Mouse (Mus musculus) limb, embryonic 10.5 days (tissue): ENCODE results near the gene Sprr2b. TPM values are rescaled to one million over a fixed set of nuclear protein-coding genes. Genes with fewer than 3 reads are reported as not detected.
"Not testable (repeated sequence)": the region's sequence is repeated elsewhere in the genome, so short reads cannot be mapped to it uniquely, and the experiment has no call there.

Experiments used
- DNase-seq: peaks from one replicate; pipeline ENCODE4 v3.0.0-alpha.2; 2017; ENCODE audit warnings: low spot score
- H3K27ac ChIP-seq: fragments of 300-500 bp; sonication (generic); 2 replicates; pipeline ENCODE4 v1.5.1; 2016; ENCODE audit warnings: mild to moderate bottlenecking
- H3K27me3 ChIP-seq: fragments of 300-500 bp; sonication (generic); 2 replicates; pipeline ENCODE4 v1.6.1; 2016; ENCODE audit warnings: low read depth, mild to moderate bottlenecking; ENCODE audit not compliant: poor library complexity, severe bottlenecking
- H3K36me3 ChIP-seq: fragments of 300-500 bp; sonication (generic); 2 replicates; pipeline ENCODE4 v1.6.1; 2016; ENCODE audit warnings: mild to moderate bottlenecking, moderate library complexity
- H3K4me1 ChIP-seq: fragments of 300-500 bp; sonication (generic); 2 replicates; pipeline ENCODE4 v1.6.1; 2016
- H3K4me3 ChIP-seq: fragments of 300-500 bp; sonication (generic); 2 replicates; pipeline ENCODE4 v1.5.1; 2016; ENCODE audit warnings: mild to moderate bottlenecking, moderate library complexity
- H3K9me3 ChIP-seq: fragments of 300-500 bp; sonication (generic); replicated peaks from 2 replicates; pipeline ENCODE4 v1.6.1; 2016; ENCODE audit warnings: mild to moderate bottlenecking
- WGBS: fragments of 180-500 bp; shearing (Covaris S2); methylation state at CpG from one replicate; pipeline ENCODE4 v1.1.7; 2016; 5-methylcytosine and 5-hydroxymethylcytosine counted together
- polyA plus RNA-seq: library from polyadenylated mRNA; unstranded; fragments of >200 nt; fragmentation: Nextera tagmentation; extraction: Ambion mirVana; gene quantifications from 2 replicates; pipeline ENCODE4 v1.2.1, GENCODE M21; 2016

The Sprr2b gene
- polyA plus RNA-seq: not detected in 2 replicates

- Histone ChIP-seq H3K27ac (no peak within 1 kb of the TSS), H3K4me1 (no peaks in the 10 kb centered on the region), H3K4me3 (no peak within 1 kb of the TSS), H3K36me3 (no peaks in the 10 kb centered on the region), H3K27me3 (no peaks in the 10 kb centered on the region), H3K9me3 (no peaks in the 10 kb centered on the region)
- 84% methylated on average over 2 of the region's 2 CpGs for WGBS
- no peak for DNase-seq
These were observed at the start of gene Sprr2b for GRCm38 (mm10) chr3:92316320-92316719. Sprr2b (plus strand) TSS chr3:92316620.

GRCm38 (mm10) chr3:92271414-92271985, 44.9 kb upstream of the Sprr2b start:
- not testable (repeated sequence) for H3K4me1 ChIP-seq, DNase-seq, H3K27ac ChIP-seq, H3K36me3 ChIP-seq, H3K9me3 ChIP-seq, H3K27me3 ChIP-seq, H3K4me3 ChIP-seq
- WGBS: no CpG with 5 or more reads among the region's 4 CpGs

- H3K4me1 ChIP-seq, H3K27ac ChIP-seq, H3K9me3 ChIP-seq, H3K27me3 ChIP-seq, H3K4me3 ChIP-seq, DNase-seq, H3K36me3 ChIP-seq: not testable (repeated sequence)
These were observed 42.9 kb upstream of the Sprr2b start for GRCm38 (mm10) chr3:92273504-92273903.

GRCm38 (mm10) chr3:92274018-92274417, 42.4 kb upstream of the Sprr2b start:
- H3K36me3 ChIP-seq, H3K27me3 ChIP-seq, H3K4me1 ChIP-seq, H3K27ac ChIP-seq, H3K9me3 ChIP-seq, DNase-seq, H3K4me3 ChIP-seq: not testable (repeated sequence)
- no CpG with 5 or more reads among the region's 1 CpGs for WGBS

GRCm38 (mm10) chr3:92279663-92280062, 36.8 kb upstream of the Sprr2b start:
- H3K9me3 ChIP-seq, H3K27ac ChIP-seq, H3K4me3 ChIP-seq, DNase-seq, H3K27me3 ChIP-seq, H3K4me1 ChIP-seq, H3K36me3 ChIP-seq: not testable (repeated sequence)

GRCm38 (mm10) chr3:92280963-92281606, 35.3 kb upstream of the Sprr2b start:
- not testable (repeated sequence) for H3K27me3 ChIP-seq, H3K36me3 ChIP-seq, H3K4me3 ChIP-seq, H3K9me3 ChIP-seq, H3K27ac ChIP-seq, H3K4me1 ChIP-seq, DNase-seq
- 75% methylated on average over 5 of the region's 12 CpGs for WGBS

GRCm38 (mm10) chr3:92285101-92285500, 31.3 kb upstream of the Sprr2b start, which contains the start of gene Sprr2a3:
Sprr2a3 (plus strand) TSS chr3:92285417.
- not testable (repeated sequence) for H3K9me3 ChIP-seq, H3K27ac ChIP-seq, DNase-seq, H3K4me3 ChIP-seq, H3K27me3 ChIP-seq, H3K36me3 ChIP-seq, H3K4me1 ChIP-seq
- WGBS: 91% methylated on average over 1 of the region's 1 CpGs

GRCm38 (mm10) chr3:92288489-92288888, 27.9 kb upstream of the Sprr2b start:
- not testable (repeated sequence) for H3K9me3 ChIP-seq, H3K4me1 ChIP-seq, DNase-seq, H3K36me3 ChIP-seq, H3K27me3 ChIP-seq, H3K4me3 ChIP-seq, H3K27ac ChIP-seq
- WGBS: 84% methylated on average over 3 of the region's 6 CpGs

- H3K27ac ChIP-seq: no peak overlapping the region
- WGBS: 85% methylated on average over 1 of the region's 1 CpGs
- H3K27me3 ChIP-seq: no peaks in the 10 kb centered on the region
- DNase-seq: no peak
- H3K4me1 ChIP-seq: no peaks in the 10 kb centered on the region
- no peak overlapping the region for H3K4me3 ChIP-seq
- no peaks in the 10 kb centered on the region for H3K9me3 ChIP-seq
- no peaks in the 10 kb centered on the region for H3K36me3 ChIP-seq
These were observed 9.0 kb upstream of the Sprr2b start for GRCm38 (mm10) chr3:92307406-92307805.

GRCm38 (mm10) chr3:92317384-92317783, 964 bp downstream of the Sprr2b start:
- Histone ChIP-seq H3K4me1 (no peaks in the 10 kb centered on the region), H3K4me3 (no peak overlapping the region), H3K27me3 (no peaks in the 10 kb centered on the region), H3K9me3 (no peaks in the 10 kb centered on the region), H3K27ac (no peak overlapping the region), H3K36me3 (no peaks in the 10 kb centered on the region)
- WGBS: 86% methylated on average over 2 of the region's 2 CpGs
- no peak for DNase-seq

GRCm38 (mm10) chr3:92336278-92336677, 19.9 kb downstream of the Sprr2b start:
- H3K9me3 ChIP-seq: no peaks in the 10 kb centered on the region
- no peaks in the 10 kb centered on the region for H3K4me1 ChIP-seq
- no peaks in the 10 kb centered on the region for H3K36me3 ChIP-seq
- no peaks in the 10 kb centered on the region for H3K27me3 ChIP-seq
- H3K4me3 ChIP-seq: no peak overlapping the region
- DNase-seq: no peak
- 82% methylated on average over 1 of the region's 1 CpGs for WGBS
- no peak overlapping the region for H3K27ac ChIP-seq

GRCm38 (mm10) chr3:92338840-92339239, 22.4 kb downstream of the Sprr2b start, which contains the start of gene Sprr2d:
Sprr2d (plus strand) TSS chr3:92339140.
- Histone ChIP-seq H3K9me3 (no peaks in the 10 kb centered on the region), H3K4me1 (no peaks in the 10 kb centered on the region), H3K36me3 (no peaks in the 10 kb centered on the region), H3K4me3 (no peak within 1 kb of the TSS), H3K27me3 (no peaks in the 10 kb centered on the region), H3K27ac (no peak within 1 kb of the TSS)
- WGBS: 93% methylated on average over 5 of the region's 5 CpGs
- no peak for DNase-seq

- H3K27ac ChIP-seq: no peak within 1 kb of the TSS
- no peak within 1 kb of the TSS for H3K4me3 ChIP-seq
- H3K27me3 ChIP-seq: no peaks in the 10 kb centered on the region
- H3K4me1 ChIP-seq: no peaks in the 10 kb centered on the region
- no peaks in the 10 kb centered on the region for H3K9me3 ChIP-seq
- WGBS: 81% methylated on average over 2 of the region's 2 CpGs
- no peaks in the 10 kb centered on the region for H3K36me3 ChIP-seq
- DNase-seq: no peak
These were observed 35.4 kb downstream of the Sprr2b start, which contains the start of gene Sprr2e for GRCm38 (mm10) chr3:92351843-92352242. Sprr2e (plus strand) TSS chr3:92352143.

GRCm38 (mm10) chr3:92361619-92362018, 45.2 kb downstream of the Sprr2b start:
- DNase-seq: no peak
- no peaks in the 10 kb centered on the region for H3K36me3 ChIP-seq
- H3K27me3 ChIP-seq: no peaks in the 10 kb centered on the region
- H3K4me1 ChIP-seq: no peaks in the 10 kb centered on the region
- no peaks in the 10 kb centered on the region for H3K9me3 ChIP-seq
- no peak overlapping the region for H3K4me3 ChIP-seq
- H3K27ac ChIP-seq: no peak overlapping the region
